Mouse (Mus musculus) brain, embryonic 14.5 days (tissue): ENCODE data around the gene Olfr635.

ENCODE experiments used
- CTCF ChIP-seq: fragments of 200-500 bp; IDR thresholded peaks from 2 replicates; pipeline ENCODE4 v1.5.1; 2012; ENCODE audit warnings: inconsistent platforms, mild to moderate bottlenecking, moderate library complexity, borderline replicate concordance; ENCODE audit not compliant: insufficient read depth, insufficient read length; ENCODE audit errors: extremely low read depth
- POLR2A ChIP-seq: fragments of 200-500 bp; IDR thresholded peaks from 2 replicates; pipeline ENCODE4 v1.6.1; 2012; ENCODE audit warnings: mild to moderate bottlenecking, inconsistent platforms, borderline replicate concordance; ENCODE audit not compliant: poor library complexity, insufficient read depth, insufficient read length, severe bottlenecking; ENCODE audit errors: extremely low read depth

DNA sequence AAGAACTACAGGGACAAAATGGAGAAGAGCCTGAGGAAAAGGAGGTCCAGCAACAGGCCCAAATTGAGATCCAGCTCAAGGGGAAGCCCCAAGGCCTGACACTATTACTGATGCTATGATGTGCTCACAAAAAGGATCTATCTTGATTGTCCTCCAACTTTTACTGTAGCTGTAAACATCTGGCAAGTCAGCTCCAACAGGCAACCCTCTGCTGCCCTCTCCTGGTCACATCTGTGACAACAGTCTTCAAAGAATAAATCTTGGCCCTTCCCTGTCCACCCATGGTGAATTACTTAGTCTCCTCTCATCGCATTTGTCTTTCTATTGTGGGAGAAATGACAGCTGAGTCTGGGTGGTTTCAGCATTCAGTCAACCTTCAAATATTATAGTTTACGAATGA, 28.2 kb upstream of the Olfr635 start:
- peak; percentile 75; the same call in 1 of the 2 replicates for TF ChIP-seq CTCF
- no peak for TF ChIP-seq POLR2A
